Mouse (Mus musculus) intestine, embryonic 16.5 days (tissue): ENCODE measurements at regions not wholly inside any gene's neighbourhood (a gene's known extent, or its start where the extent isn't known, plus 50 kb on each side); places are given as distances from the start of the nearest gene placed in this dataset.

Experiments used
- ATAC-seq: fragments of 200-750 bp; cut with Nextera tagmentation; 2 replicates; pipeline ENCODE4 v1.8.0; 2017; ENCODE audit warnings: moderate TSS enrichment, moderate library complexity
- H3K27ac ChIP-seq: fragments of 300-500 bp; sonication (generic); 2 replicates; pipeline ENCODE4 v1.5.1; 2014; ENCODE audit warnings: mild to moderate bottlenecking, low read length
- H3K27me3 ChIP-seq: fragments of 300-500 bp; sonication (generic); replicated peaks from 2 replicates; pipeline ENCODE4 v1.6.1; 2014; ENCODE audit warnings: low read length, control low read depth, mixed read lengths; ENCODE audit not compliant: control insufficient read depth, insufficient read depth
- H3K36me3 ChIP-seq: fragments of 300-500 bp; sonication (generic); 2 replicates; pipeline ENCODE4 v1.6.1; 2014; ENCODE audit warnings: low read length, control low read depth; ENCODE audit not compliant: control insufficient read depth, insufficient read depth
- H3K4me1 ChIP-seq: fragments of 300-500 bp; sonication (generic); 2 replicates; pipeline ENCODE4 v1.6.1; 2014; ENCODE audit warnings: low read length, control low read depth, mixed read lengths; ENCODE audit not compliant: control insufficient read depth, insufficient read depth
- H3K4me2 ChIP-seq: fragments of 300-500 bp; sonication (generic); 2 replicates; pipeline ENCODE4 v1.6.1; 2014; ENCODE audit warnings: low read depth, low read length, control low read depth
- H3K4me3 ChIP-seq: fragments of 300-500 bp; sonication (generic); 2 replicates; pipeline ENCODE4 v1.5.1; 2014; ENCODE audit warnings: mild to moderate bottlenecking, low read length
- H3K9ac ChIP-seq: fragments of 300-500 bp; sonication (generic); 2 replicates; pipeline ENCODE4 v1.6.1; 2014; ENCODE audit warnings: low read depth, low read length
- H3K9me3 ChIP-seq: fragments of 300-500 bp; sonication (generic); 2 replicates; pipeline ENCODE4 v1.6.1; 2016; ENCODE audit warnings: low read length, control low read depth; ENCODE audit not compliant: control insufficient read depth
- WGBS: fragments of 180-500 bp; shearing (Covaris S2); extraction: QIAGEN DNeasy Blood & Tissue Kit; methylation state at CpG from one replicate; pipeline ENCODE4 v1.1.7; 2014; 5-methylcytosine and 5-hydroxymethylcytosine counted together

- no peaks in the 10 kb centered on the region for H3K27me3 ChIP-seq
- ATAC-seq = no peak
- WGBS = 75% methylated on average over 2 of the region's 2 CpGs
These were observed 73.2 kb upstream of the Azi2 start for GRCm38 (mm10) chr9:117967080-117967479.

GRCm38 (mm10) chr9:117966326-117966989, 73.8 kb upstream of the Azi2 start:
- Histone ChIP-seq H3K4me2 (no peak overlapping the region), H3K9ac (no peak overlapping the region), H3K27me3 (no peaks in the 10 kb centered on the region), H3K4me3 (no peak overlapping the region), H3K27ac (no peak overlapping the region), H3K9me3 (no peaks in the 10 kb centered on the region), H3K4me1 (peaks cover 8% of the 10 kb centered on the region; the same call in 1 of the 2 replicates), H3K36me3 (no peaks in the 10 kb centered on the region)
- ATAC-seq = no peak
- WGBS = 50% methylated on average over 10 of the region's 10 CpGs

More at GRCm38 (mm10) chr9:117967080-117967479, 73.2 kb upstream of the Azi2 start:
- H3K9ac ChIP-seq = no peak overlapping the region
- H3K4me3 ChIP-seq = no peak overlapping the region
- peaks cover 6% of the 10 kb centered on the region; the same call in 1 of the 2 replicates for H3K4me1 ChIP-seq
- no peak overlapping the region for H3K4me2 ChIP-seq
- H3K27ac ChIP-seq = no peak overlapping the region
- H3K9me3 ChIP-seq = no peaks in the 10 kb centered on the region
- H3K36me3 ChIP-seq = no peaks in the 10 kb centered on the region

- H3K27me3 ChIP-seq = no peaks in the 10 kb centered on the region
- H3K9ac ChIP-seq = no peak overlapping the region
- no peaks in the 10 kb centered on the region for H3K9me3 ChIP-seq
- peaks cover 8% of the 10 kb centered on the region; the same call in 1 of the 2 replicates for H3K4me1 ChIP-seq
- H3K4me2 ChIP-seq = no peak overlapping the region
- H3K4me3 ChIP-seq = no peak overlapping the region
- ATAC-seq = peak; percentile 60; the same call in 1 of the 2 replicates
- peak overlapping the region; percentile 57; the same call in 1 of the 2 replicates for H3K27ac ChIP-seq
- H3K36me3 ChIP-seq = no peaks in the 10 kb centered on the region
- 41% methylated on average over 9 of the region's 9 CpGs for WGBS
These were observed 77.9 kb upstream of the Azi2 start for GRCm38 (mm10) chr9:117962088-117963030.

GRCm38 (mm10) chr9:117959845-117960244, 80.5 kb upstream of the Azi2 start:
- no peak for ATAC-seq
- no peaks in the 10 kb centered on the region for H3K27me3 ChIP-seq
- H3K4me2 ChIP-seq = no peak overlapping the region
- no peak overlapping the region for H3K27ac ChIP-seq
- no peak overlapping the region for H3K4me3 ChIP-seq
- no peak overlapping the region for H3K9ac ChIP-seq
- peaks cover 8% of the 10 kb centered on the region; the same call in 1 of the 2 replicates for H3K4me1 ChIP-seq
- 94% methylated on average over 2 of the region's 2 CpGs for WGBS
- no peaks in the 10 kb centered on the region for H3K36me3 ChIP-seq
- no peaks in the 10 kb centered on the region for H3K9me3 ChIP-seq

GRCm38 (mm10) chr9:117957195-117957594, 83.1 kb upstream of the Azi2 start:
- Histone ChIP-seq H3K36me3 (no peaks in the 10 kb centered on the region), H3K4me2 (no peak overlapping the region), H3K4me3 (no peak overlapping the region), H3K9ac (no peak overlapping the region), H3K27me3 (no peaks in the 10 kb centered on the region), H3K27ac (peak overlapping the region; percentile 69), H3K4me1 (peaks cover 3% of the 10 kb centered on the region; the same call in 1 of the 2 replicates), H3K9me3 (no peaks in the 10 kb centered on the region)
- no peak for ATAC-seq
- 43% methylated on average over 2 of the region's 2 CpGs for WGBS

GRCm38 (mm10) chr9:117956691-117957090, 83.6 kb upstream of the Azi2 start:
- Histone ChIP-seq H3K4me2 (no peak overlapping the region), H3K4me1 (0 out of 2 replicates have a peak, but pooled peaks cover 3% of the 10 kb centered on the region), H3K27me3 (no peaks in the 10 kb centered on the region), H3K27ac (peak overlapping the region; percentile 10), H3K9me3 (no peaks in the 10 kb centered on the region), H3K9ac (no peak overlapping the region), H3K4me3 (no peak overlapping the region), H3K36me3 (no peaks in the 10 kb centered on the region)
- 31% methylated on average over 2 of the region's 2 CpGs for WGBS
- no peak for ATAC-seq

- ATAC-seq = no peak
- no peaks in the 10 kb centered on the region for H3K27me3 ChIP-seq
- H3K9ac ChIP-seq = no peak overlapping the region
- H3K36me3 ChIP-seq = no peaks in the 10 kb centered on the region
- 85% methylated on average over 7 of the region's 7 CpGs for WGBS
- no peak overlapping the region for H3K4me2 ChIP-seq
- H3K9me3 ChIP-seq = no peaks in the 10 kb centered on the region
- H3K27ac ChIP-seq = no peak overlapping the region
- H3K4me1 ChIP-seq = 0 out of 2 replicates have a peak, but pooled peaks cover 4% of the 10 kb centered on the region
- no peak overlapping the region for H3K4me3 ChIP-seq
These were observed 112.8 kb upstream of the Azi2 start for GRCm38 (mm10) chr9:117927466-117927847.

- Histone ChIP-seq H3K36me3 (no peaks in the 10 kb centered on the region), H3K9ac (no peak overlapping the region), H3K4me2 (no peak overlapping the region), H3K27me3 (no peaks in the 10 kb centered on the region), H3K4me1 (0 out of 2 replicates have a peak, but pooled peaks cover 4% of the 10 kb centered on the region), H3K27ac (no peak overlapping the region), H3K4me3 (no peak overlapping the region), H3K9me3 (no peaks in the 10 kb centered on the region)
- WGBS = 75% methylated on average over 5 of the region's 5 CpGs
- ATAC-seq = no peak
These were observed 113.4 kb upstream of the Azi2 start for GRCm38 (mm10) chr9:117926700-117927465.

- Histone ChIP-seq H3K27ac (no peak overlapping the region), H3K9ac (no peak overlapping the region), H3K36me3 (no peaks in the 10 kb centered on the region), H3K4me1 (0 out of 2 replicates have a peak, but pooled peaks cover 4% of the 10 kb centered on the region), H3K4me3 (no peak overlapping the region), H3K4me2 (peak overlapping the region; percentile 22; the same call in 1 of the 2 replicates), H3K9me3 (no peaks in the 10 kb centered on the region), H3K27me3 (no peaks in the 10 kb centered on the region)
- 31% methylated on average over 4 of the region's 4 CpGs for WGBS
- 0 out of 2 replicates have a peak, but pooled peaks have one; percentile 23 for ATAC-seq
These were observed 117.3 kb upstream of the Azi2 start for GRCm38 (mm10) chr9:117922992-117923391.
